Mouse (Mus musculus) hindbrain, embryonic 13.5 days (tissue): Measurements from ENCODE around the gene Chrnb4. TPM values are rescaled to one million over a fixed set of nuclear protein-coding genes. Genes with fewer than 3 reads are reported as not detected.

Experiments
- ATAC-seq: fragments of 200-750 bp; cut with Nextera tagmentation; 2 replicates; pipeline ENCODE4 v1.8.0; 2017; ENCODE audit warnings: moderate TSS enrichment; ENCODE audit not compliant: low FRiP score
- H3K27ac ChIP-seq: fragments of 300-500 bp; sonication (generic); 2 replicates; pipeline ENCODE4 v1.5.1; 2015; ENCODE audit warnings: inconsistent platforms, mild to moderate bottlenecking, moderate library complexity
- H3K27me3 ChIP-seq: fragments of 300-500 bp; sonication (generic); 2 replicates; pipeline ENCODE4 v1.6.1; 2015; ENCODE audit warnings: mild to moderate bottlenecking, inconsistent platforms
- H3K36me3 ChIP-seq: fragments of 300-500 bp; sonication (generic); 2 replicates; pipeline ENCODE4 v1.6.1; 2015; ENCODE audit warnings: mild to moderate bottlenecking, inconsistent platforms
- H3K4me1 ChIP-seq: fragments of 300-500 bp; sonication (generic); replicated peaks from 2 replicates; pipeline ENCODE4 v1.6.1; 2015; ENCODE audit warnings: inconsistent platforms
- H3K4me2 ChIP-seq: fragments of 300-500 bp; sonication (generic); 2 replicates; pipeline ENCODE4 v1.6.1; 2015; ENCODE audit warnings: inconsistent platforms, mild to moderate bottlenecking, moderate library complexity
- H3K4me3 ChIP-seq: fragments of 300-500 bp; sonication (generic); 2 replicates; pipeline ENCODE4 v1.5.1; 2015; ENCODE audit warnings: mild to moderate bottlenecking, inconsistent platforms
- H3K9ac ChIP-seq: fragments of 300-500 bp; sonication (generic); 2 replicates; pipeline ENCODE4 v1.6.1; 2015; ENCODE audit warnings: mild to moderate bottlenecking, inconsistent platforms
- H3K9me3 ChIP-seq: fragments of 300-500 bp; sonication (generic); 2 replicates; pipeline ENCODE4 v1.6.1; 2016; ENCODE audit warnings: inconsistent platforms
- WGBS: fragments of 180-500 bp; shearing (Covaris S2); methylation state at CpG from one replicate; pipeline ENCODE4 v1.1.7; 2015; 5-methylcytosine and 5-hydroxymethylcytosine counted together
- polyA plus RNA-seq: library from polyadenylated mRNA; unstranded; fragments of >200 nt; fragmentation: Nextera tagmentation; extraction: Ambion mirVana; gene quantifications from 2 replicates; pipeline ENCODE4 v1.2.1, GENCODE M21; 2015

Gene Chrnb4
- polyA plus RNA-seq, result 1.2 TPM in 2 replicates

GRCm38 (mm10) chr9:55048211-55048880 is at the start of gene Chrnb4:
TSS of gene Chrnb4 (minus strand) at chr9:55048779.
- Histone ChIP-seq H3K4me1 (peaks cover 32% of the 10 kb centered on the region), H3K9me3 (no peaks in the 10 kb centered on the region), H3K4me2 (peak within 1 kb of the TSS; percentile 83), H3K9ac (peak within 1 kb of the TSS; percentile 66), H3K4me3 (peak within 1 kb of the TSS; percentile 50), H3K27ac (no peak within 1 kb of the TSS), H3K36me3 (no peaks in the 10 kb centered on the region), H3K27me3 (peaks cover 10% of the 10 kb centered on the region; the same call in 1 of the 2 replicates)
- WGBS, result 1% methylated on average over 23 of the region's 23 CpGs
- ATAC-seq, result peak; percentile 62

GRCm38 (mm10) chr9:55096870-55097269 is 48.3 kb upstream of the Chrnb4 start:
- H3K9me3 ChIP-seq, result no peaks in the 10 kb centered on the region
- no peak overlapping the region for H3K9ac ChIP-seq
- WGBS, result 94% methylated on average over 4 of the region's 4 CpGs
- H3K4me3 ChIP-seq, result no peak overlapping the region
- no peaks in the 10 kb centered on the region for H3K27me3 ChIP-seq
- no peaks in the 10 kb centered on the region for H3K4me1 ChIP-seq
- H3K27ac ChIP-seq, result no peak overlapping the region
- H3K4me2 ChIP-seq, result no peak overlapping the region
- no peak for ATAC-seq
- no peaks in the 10 kb centered on the region for H3K36me3 ChIP-seq

- ATAC-seq, result no peak
- H3K27me3 ChIP-seq, result no peaks in the 10 kb centered on the region
- H3K9me3 ChIP-seq, result no peaks in the 10 kb centered on the region
- H3K36me3 ChIP-seq, result no peaks in the 10 kb centered on the region
- H3K9ac ChIP-seq, result no peak overlapping the region
- no peak overlapping the region for H3K27ac ChIP-seq
- no peaks in the 10 kb centered on the region for H3K4me1 ChIP-seq
- 67% methylated on average over 3 of the region's 3 CpGs for WGBS
- H3K4me2 ChIP-seq, result no peak overlapping the region
- H3K4me3 ChIP-seq, result no peak overlapping the region
These were observed 47.5 kb upstream of the Chrnb4 start for GRCm38 (mm10) chr9:55096033-55096432.

- no peaks in the 10 kb centered on the region for H3K36me3 ChIP-seq
- 16% methylated on average over 5 of the region's 5 CpGs for WGBS
- ATAC-seq, result no peak
These were observed 41.6 kb upstream of the Chrnb4 start for GRCm38 (mm10) chr9:55090141-55090540.

GRCm38 (mm10) chr9:55089226-55089625 is 40.6 kb upstream of the Chrnb4 start:
- Histone ChIP-seq H3K4me3 (no peak overlapping the region), H3K27me3 (no peaks in the 10 kb centered on the region), H3K27ac (no peak overlapping the region), H3K9me3 (no peaks in the 10 kb centered on the region), H3K4me1 (peaks cover 13% of the 10 kb centered on the region), H3K36me3 (no peaks in the 10 kb centered on the region), H3K9ac (no peak overlapping the region), H3K4me2 (no peak overlapping the region)
- ATAC-seq, result no peak
- 78% methylated on average over 2 of the region's 2 CpGs for WGBS

More at GRCm38 (mm10) chr9:55090141-55090540, 41.6 kb upstream of the Chrnb4 start:
- H3K9me3 ChIP-seq, result no peaks in the 10 kb centered on the region
- H3K4me1 ChIP-seq, result peaks cover 9% of the 10 kb centered on the region
- H3K9ac ChIP-seq, result no peak overlapping the region
- H3K27me3 ChIP-seq, result no peaks in the 10 kb centered on the region
- no peak overlapping the region for H3K27ac ChIP-seq
- no peak overlapping the region for H3K4me2 ChIP-seq
- no peak overlapping the region for H3K4me3 ChIP-seq

- Histone ChIP-seq H3K4me1 (peaks cover 33% of the 10 kb centered on the region), H3K4me2 (no peak overlapping the region), H3K4me3 (no peak overlapping the region), H3K27me3 (no peaks in the 10 kb centered on the region), H3K36me3 (no peaks in the 10 kb centered on the region), H3K9ac (no peak overlapping the region), H3K27ac (peak overlapping the region; percentile 81), H3K9me3 (no peaks in the 10 kb centered on the region)
- WGBS, result 11% methylated on average over 7 of the region's 7 CpGs
- peak; percentile 94 for ATAC-seq
These were observed 34.8 kb upstream of the Chrnb4 start for GRCm38 (mm10) chr9:55083154-55083913.

- H3K4me2 ChIP-seq, result no peak overlapping the region
These were observed 19.3 kb upstream of the Chrnb4 start for GRCm38 (mm10) chr9:55067965-55068265.

GRCm38 (mm10) chr9:55067260-55067964 is 18.8 kb upstream of the Chrnb4 start:
- Histone ChIP-seq H3K4me1 (peaks cover 21% of the 10 kb centered on the region), H3K27me3 (0 out of 2 replicates have a peak, but pooled peaks cover 3% of the 10 kb centered on the region), H3K36me3 (no peaks in the 10 kb centered on the region), H3K27ac (peak overlapping the region; percentile 9), H3K9ac (0 out of 2 replicates have a peak overlapping the region, but pooled peaks have one; percentile 2), H3K4me3 (no peak overlapping the region), H3K9me3 (no peaks in the 10 kb centered on the region), H3K4me2 (no peak overlapping the region)
- 29% methylated on average over 8 of the region's 8 CpGs for WGBS
- ATAC-seq, result peak; percentile 85

More at GRCm38 (mm10) chr9:55067965-55068265, 19.3 kb upstream of the Chrnb4 start:
- H3K9ac ChIP-seq, result no peak overlapping the region
- WGBS, result 48% methylated on average over 5 of the region's 5 CpGs
- H3K27me3 ChIP-seq, result 0 out of 2 replicates have a peak, but pooled peaks cover 3% of the 10 kb centered on the region
- H3K4me3 ChIP-seq, result no peak overlapping the region
- H3K27ac ChIP-seq, result peak overlapping the region; percentile 9
- no peaks in the 10 kb centered on the region for H3K36me3 ChIP-seq
- no peaks in the 10 kb centered on the region for H3K9me3 ChIP-seq
- H3K4me1 ChIP-seq, result peaks cover 21% of the 10 kb centered on the region
- no peak for ATAC-seq

- Histone ChIP-seq H3K9me3 (no peaks in the 10 kb centered on the region), H3K36me3 (no peaks in the 10 kb centered on the region), H3K27ac (no peak overlapping the region), H3K27me3 (0 out of 2 replicates have a peak, but pooled peaks cover 6% of the 10 kb centered on the region), H3K9ac (no peak overlapping the region), H3K4me3 (no peak overlapping the region), H3K4me1 (peaks cover 21% of the 10 kb centered on the region), H3K4me2 (no peak overlapping the region)
- WGBS, result 91% methylated on average over 9 of the region's 9 CpGs
- no peak for ATAC-seq
These were observed 16.7 kb upstream of the Chrnb4 start for GRCm38 (mm10) chr9:55065241-55065640.

- Histone ChIP-seq H3K36me3 (no peaks in the 10 kb centered on the region), H3K27me3 (0 out of 2 replicates have a peak, but pooled peaks cover 4% of the 10 kb centered on the region), H3K4me1 (no peaks in the 10 kb centered on the region), H3K4me2 (no peak overlapping the region), H3K9me3 (no peaks in the 10 kb centered on the region), H3K4me3 (no peak overlapping the region), H3K27ac (no peak overlapping the region), H3K9ac (no peak overlapping the region)
- ATAC-seq, result no peak
- 94% methylated on average over 4 of the region's 4 CpGs for WGBS
These were observed 9.5 kb upstream of the Chrnb4 start for GRCm38 (mm10) chr9:55058067-55058466.

- Histone ChIP-seq H3K27ac (no peak overlapping the region), H3K36me3 (no peaks in the 10 kb centered on the region), H3K27me3 (no peaks in the 10 kb centered on the region), H3K4me2 (no peak overlapping the region), H3K9me3 (no peaks in the 10 kb centered on the region), H3K9ac (no peak overlapping the region), H3K4me3 (no peak overlapping the region), H3K4me1 (no peaks in the 10 kb centered on the region)
- ATAC-seq, result no peak
- 61% methylated on average over 2 of the region's 2 CpGs for WGBS
These were observed 6.9 kb upstream of the Chrnb4 start for GRCm38 (mm10) chr9:55055386-55055930.

- Histone ChIP-seq H3K4me2 (no peak overlapping the region), H3K9me3 (no peaks in the 10 kb centered on the region), H3K27ac (no peak overlapping the region), H3K4me3 (no peak overlapping the region), H3K36me3 (no peaks in the 10 kb centered on the region), H3K4me1 (peaks cover 32% of the 10 kb centered on the region), H3K27me3 (peaks cover 10% of the 10 kb centered on the region; the same call in 1 of the 2 replicates), H3K9ac (no peak overlapping the region)
- WGBS, result 1% methylated on average over 3 of the region's 3 CpGs
- no peak for ATAC-seq
These were observed 1.8 kb downstream of the Chrnb4 start for GRCm38 (mm10) chr9:55046764-55047163.
